Mouse (Mus musculus) embryonic fibroblast, embryonic 13.5 days (primary cell): ENCODE results near the gene Edc4.

ENCODE experiments used
- CTCF ChIP-seq: IDR thresholded peaks from 2 replicates; pipeline ENCODE4 v1.5.1; 2011; ENCODE audit warnings: mild to moderate bottlenecking, control low read depth, low read length, moderate library complexity, borderline replicate concordance; ENCODE audit not compliant: insufficient read depth
- POLR2A ChIP-seq: IDR thresholded peaks from 2 replicates; pipeline ENCODE4 v1.6.1; 2011; ENCODE audit warnings: low read depth, mild to moderate bottlenecking, control low read depth, low read length, moderate library complexity

DNA sequence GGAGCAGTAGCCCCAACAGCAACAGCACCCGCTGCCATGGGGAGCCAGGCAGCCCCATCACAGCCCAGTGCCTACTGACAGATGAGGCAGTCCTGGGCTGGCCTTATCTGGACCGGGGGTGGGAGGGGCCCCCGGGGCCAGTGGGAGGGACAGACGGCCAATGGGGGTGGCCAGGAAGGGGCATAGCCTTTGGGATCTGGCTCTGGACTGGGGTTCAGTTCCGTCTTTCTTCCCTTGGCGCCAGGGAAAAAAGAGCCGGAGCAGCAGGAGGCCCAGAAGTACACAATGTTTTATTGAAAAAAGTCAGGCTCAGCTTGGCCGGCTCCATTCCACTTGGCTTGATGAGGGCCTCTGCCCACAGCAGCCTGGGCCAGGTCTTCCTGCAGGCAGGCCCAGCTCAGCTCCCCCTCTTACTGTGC lies 62.6 kb downstream of the Edc4 start, which contains the start of gene Lcat:
- TF ChIP-seq CTCF (no peak), POLR2A (no peak)
